Mouse (Mus musculus) lung, adult 2 months (tissue): Measurements from ENCODE around the gene Acly.

Source experiments
- CTCF ChIP-seq: fragments of 200-500 bp; IDR thresholded peaks from 2 replicates; pipeline ENCODE4 v1.5.1; 2011; ENCODE audit warnings: mild to moderate bottlenecking, low read length, control low read depth; ENCODE audit not compliant: insufficient read depth
- POLR2A ChIP-seq: fragments of 200-500 bp; IDR thresholded peaks from 2 replicates; pipeline ENCODE4 v1.6.1; 2011; ENCODE audit warnings: low read depth, mild to moderate bottlenecking, control low read depth, low read length, borderline replicate concordance; ENCODE audit errors: extremely low read depth

GRCm38 (mm10) chr11:100545746-100546085 lies 17.9 kb upstream of the Acly start:
- TF ChIP-seq CTCF (no peak), POLR2A (no peak)
